Mouse (Mus musculus): Measurements from ENCODE around the gene Golga5. TPM values are rescaled to one million over a fixed set of nuclear protein-coding genes. Genes with fewer than 3 reads are reported as not detected.

Gene Golga5
- total RNA-seq, 2 experiments from 2014 or later: 26.1 to 28.2 TPM

Other genes with a start within 250 kb of the Golga5 start
- gene Rin3, start 186.1 kb upstream of the Golga5 start, total RNA-seq (2021): 1 to 10 TPM; 2.7 to 3.1 TPM
- 100 to 1,000 TPM; 106 to 109 TPM for gene Lgmn, start 29.3 kb upstream of the Golga5 start, total RNA-seq (2021)
- gene Chga, start 85.8 kb downstream of the Golga5 start, total RNA-seq (2021): 100 to 1,000 TPM; 177 to 186 TPM
- 10 to 100 TPM; 63.9 to 70.2 TPM for gene Itpk1, start 235.8 kb downstream of the Golga5 start, total RNA-seq (2021)